Mouse (Mus musculus) splenic B cell, adult 2 months (primary cell): ENCODE measurements around the gene Krt32.

Experiments
- DNase-seq: peaks from one replicate; pipeline ENCODE4 v3.0.0-alpha.2; 2011; ENCODE audit warnings: low read depth, low spot score
- H3K27me3 ChIP-seq: 2 replicates; pipeline ENCODE4 v1.6.1; 2012; ENCODE audit warnings: mild to moderate bottlenecking, low read length, moderate library complexity, mixed read lengths; ENCODE audit not compliant: control insufficient read depth, poor library complexity, insufficient read depth, severe bottlenecking
- H3K36me3 ChIP-seq: 2 replicates; pipeline ENCODE4 v1.6.1; 2012; ENCODE audit warnings: mild to moderate bottlenecking, low read length, moderate library complexity, mixed read lengths; ENCODE audit not compliant: control insufficient read depth, poor library complexity, insufficient read depth, severe bottlenecking

Krt32 gene

DNA sequence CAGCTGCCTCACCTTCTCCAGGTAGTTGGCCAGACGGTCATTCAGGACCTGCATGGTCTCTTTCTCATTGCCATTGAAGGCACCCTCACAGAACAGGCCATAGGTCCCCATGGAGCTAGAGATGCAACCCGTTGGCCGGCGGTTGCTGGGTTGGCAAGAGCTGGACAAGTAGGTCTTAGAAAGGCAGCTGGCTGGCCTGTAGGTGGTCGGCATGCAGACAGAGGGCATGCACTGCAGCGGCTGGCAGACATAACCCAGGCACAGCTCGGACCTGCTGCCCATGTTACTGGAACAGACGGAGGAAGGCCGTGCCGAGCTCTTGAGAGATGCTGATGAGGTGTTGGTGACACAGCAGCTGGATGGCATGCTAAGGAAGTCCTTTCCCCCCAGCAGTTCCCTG is at the start of gene Krt32:
Gene Krt32, minus strand, starts transcription at position 366 of the 400 bp plus-strand sequence.
- no peak for DNase-seq
- H3K36me3 ChIP-seq: no peaks in the 10 kb centered on the region
- H3K27me3 ChIP-seq: no peaks in the 10 kb centered on the region

DNA sequence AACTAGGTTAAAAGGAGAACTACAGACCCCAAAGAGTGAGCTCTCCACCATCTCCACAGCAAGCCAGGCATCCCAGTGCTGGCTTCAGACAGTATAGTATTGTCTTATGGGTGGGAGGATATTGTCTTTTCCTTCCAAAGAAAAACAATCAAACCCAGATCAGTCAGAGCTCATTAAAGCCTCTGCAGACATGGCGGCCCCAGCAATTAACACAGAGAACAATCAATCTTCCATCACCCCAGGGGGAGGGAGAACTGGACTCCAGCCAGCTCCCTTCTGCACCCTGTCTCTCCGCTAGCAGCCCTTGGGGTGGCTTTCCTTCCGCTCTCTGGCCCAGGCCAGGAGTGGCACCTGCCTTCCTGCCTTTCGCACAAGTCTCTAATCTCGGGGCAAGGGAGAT is 49.7 kb upstream of the Krt32 start:
- DNase-seq: no peak
- H3K27me3 ChIP-seq: no peaks in the 10 kb centered on the region
- H3K36me3 ChIP-seq: no peaks in the 10 kb centered on the region

DNA sequence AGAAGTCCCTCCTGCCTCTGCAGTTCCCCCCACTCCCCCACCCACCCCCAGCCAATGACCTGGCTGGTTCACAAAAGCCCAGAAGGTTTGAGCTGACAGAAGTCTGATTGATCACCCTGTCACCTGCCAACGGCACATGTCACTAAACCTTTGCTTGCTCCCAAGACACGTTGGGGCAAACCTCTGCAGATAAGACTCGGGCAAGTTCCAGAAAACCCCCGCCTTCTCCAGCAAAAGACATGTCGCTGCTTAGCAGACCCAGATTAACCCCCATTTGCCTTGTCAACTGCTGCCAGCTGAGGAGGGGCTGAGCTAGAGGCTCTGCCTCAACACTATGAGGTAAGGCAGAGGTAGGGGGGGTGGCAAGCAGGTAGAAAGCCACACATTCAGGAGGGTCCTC is 48.5 kb upstream of the Krt32 start:
- no peak for DNase-seq
- Histone ChIP-seq H3K36me3 (no peaks in the 10 kb centered on the region), H3K27me3 (no peaks in the 10 kb centered on the region)

DNA sequence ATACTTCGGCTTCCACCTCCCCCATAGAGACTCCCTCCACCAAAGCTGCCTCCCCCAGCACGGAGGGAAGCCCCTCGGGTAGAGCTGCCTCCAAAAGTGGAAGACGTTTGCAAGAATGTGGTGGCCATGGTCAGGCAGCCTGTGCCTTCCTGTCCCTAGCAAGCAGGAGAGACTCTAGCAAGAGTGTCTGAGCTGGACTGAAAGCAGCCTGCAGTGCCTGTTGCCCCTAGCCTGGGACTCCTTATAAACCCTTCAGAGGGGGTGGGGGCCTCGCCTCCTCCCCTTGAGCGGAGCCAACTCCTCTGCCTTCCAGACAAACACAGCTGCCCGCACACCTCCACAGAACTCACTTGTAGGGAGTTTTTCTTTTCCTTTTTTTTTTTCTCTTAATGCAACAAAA is 47.7 kb upstream of the Krt32 start, which contains the start of gene Krt15:
Gene Krt15, minus strand, starts transcription at position 198 of the 400 bp plus-strand sequence.
- no peaks in the 10 kb centered on the region for H3K36me3 ChIP-seq
- no peak for DNase-seq
- no peaks in the 10 kb centered on the region for H3K27me3 ChIP-seq

DNA sequence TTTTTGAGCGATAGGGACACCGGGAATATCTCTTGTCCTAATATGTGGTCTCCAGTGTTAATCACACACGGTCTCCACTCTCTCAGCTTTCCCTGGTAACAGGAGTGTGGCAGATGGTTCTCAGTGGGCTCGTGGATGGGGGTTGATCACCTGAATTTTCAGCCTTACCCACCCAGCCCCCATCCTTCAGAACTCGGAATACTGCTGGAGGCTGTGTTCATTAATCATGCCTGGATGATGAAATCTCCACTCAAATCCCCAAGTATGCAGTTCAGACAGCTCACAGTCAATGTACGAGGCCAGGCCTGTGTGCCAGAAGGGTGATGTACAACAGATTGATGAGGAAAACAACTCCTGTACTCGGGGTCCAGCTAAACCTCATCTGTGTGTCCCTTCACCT is 36.9 kb upstream of the Krt32 start:
- no peak for DNase-seq
- H3K36me3 ChIP-seq: no peaks in the 10 kb centered on the region
- H3K27me3 ChIP-seq: no peaks in the 10 kb centered on the region

DNA sequence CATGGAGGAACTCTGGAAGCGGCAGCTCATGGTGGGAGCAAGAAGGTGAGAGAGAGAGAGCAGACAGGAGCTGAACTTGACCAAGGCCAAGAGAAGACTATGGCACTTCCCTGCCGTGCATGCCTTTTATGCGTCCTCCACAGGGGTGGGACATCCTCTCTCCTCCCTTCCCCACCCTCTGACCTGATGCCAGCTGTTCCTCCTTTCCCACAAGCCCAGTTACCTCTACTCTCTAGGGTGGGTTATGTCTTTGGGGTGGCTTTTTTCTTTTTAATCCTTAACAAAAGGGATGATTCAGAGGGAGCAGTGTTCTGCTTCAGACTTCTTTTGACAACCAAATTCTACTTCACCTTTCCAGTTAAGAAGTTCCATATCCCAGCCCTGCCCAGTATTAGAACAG is 33.4 kb upstream of the Krt32 start, which contains the start of gene Krt13:
Gene Krt13, minus strand, starts transcription at position 101 of the 400 bp plus-strand sequence.
- DNase-seq: no peak
- Histone ChIP-seq H3K27me3 (no peaks in the 10 kb centered on the region; the same call in 1 of the 2 replicates), H3K36me3 (no peaks in the 10 kb centered on the region)

DNA sequence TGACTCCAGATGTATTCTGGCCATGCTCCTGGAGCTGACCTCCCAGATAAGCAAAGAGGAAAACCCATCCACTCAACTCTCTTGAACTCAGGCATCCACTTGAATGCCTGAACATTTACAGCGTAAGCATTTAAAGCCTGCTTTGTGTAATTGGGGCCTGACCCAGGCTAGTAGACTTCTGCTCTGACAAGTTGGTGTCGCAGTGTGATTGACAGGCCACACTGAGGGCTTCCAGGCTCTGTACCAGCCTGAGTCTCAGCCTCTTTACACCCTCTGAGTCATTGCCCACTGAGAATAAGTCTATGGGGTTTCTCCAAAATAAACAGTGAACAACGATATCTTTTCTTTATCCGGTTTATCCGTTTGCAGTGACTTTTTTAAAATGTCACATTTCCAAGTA is 32.3 kb upstream of the Krt32 start:
- no peak for DNase-seq
- no peaks in the 10 kb centered on the region; the same call in 1 of the 2 replicates for H3K27me3 ChIP-seq
- H3K36me3 ChIP-seq: no peaks in the 10 kb centered on the region

DNA sequence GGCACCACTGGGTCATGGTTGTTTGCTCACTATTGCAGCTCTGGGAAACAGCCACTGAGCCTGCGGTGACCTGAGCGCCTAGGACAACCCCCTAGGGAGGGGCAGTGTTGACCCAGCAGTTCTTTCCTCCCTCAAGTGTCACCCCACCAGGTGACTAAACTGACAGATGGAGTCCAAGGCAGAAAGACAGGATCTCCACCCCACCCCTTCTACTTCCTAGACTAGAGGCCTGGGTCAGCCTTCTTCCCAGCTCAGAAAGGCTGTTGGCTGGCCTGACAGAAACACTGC is 25.7 kb upstream of the Krt32 start:
- no peak for DNase-seq
- Histone ChIP-seq H3K27me3 (no peaks in the 10 kb centered on the region; the same call in 1 of the 2 replicates), H3K36me3 (no peaks in the 10 kb centered on the region)

DNA sequence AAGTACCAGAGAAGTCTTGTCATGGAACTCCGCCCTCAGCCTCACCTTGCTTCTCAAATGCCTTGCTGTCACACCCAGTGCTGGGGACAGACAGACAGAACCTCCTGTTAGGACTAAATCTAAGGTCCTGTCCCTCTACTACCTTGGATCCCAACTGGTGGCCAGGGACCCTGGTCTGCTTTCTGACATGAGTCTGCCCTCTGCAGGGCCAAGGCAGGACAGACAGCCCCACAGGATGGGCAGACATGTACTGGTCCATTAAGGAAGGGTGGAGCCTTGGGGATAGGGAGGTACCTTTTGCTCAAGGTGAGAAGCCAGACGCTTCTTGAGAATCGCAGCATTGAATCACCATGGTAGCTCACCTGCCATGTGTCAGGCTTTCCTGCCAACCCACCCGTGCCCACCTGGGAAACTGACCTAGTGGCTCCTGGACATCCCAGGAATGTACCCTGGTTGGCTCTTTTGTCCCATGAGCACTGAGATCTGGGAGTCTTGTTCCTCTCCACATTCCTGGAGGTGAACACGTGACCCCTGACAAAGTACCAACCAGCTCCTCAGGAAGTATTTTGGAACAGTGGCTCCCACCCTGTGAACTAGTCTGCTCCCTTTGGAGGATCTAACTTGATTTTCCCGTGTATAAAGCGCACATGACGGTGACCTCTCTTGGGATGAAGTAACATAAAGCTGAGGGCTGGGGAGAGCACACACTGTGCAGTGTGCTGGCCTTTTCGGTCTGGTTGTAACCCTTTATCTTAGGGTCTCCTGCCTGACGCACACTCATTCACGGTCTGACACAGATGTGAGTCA is 25.1 kb upstream of the Krt32 start:
- Histone ChIP-seq H3K36me3 (no peaks in the 10 kb centered on the region), H3K27me3 (no peaks in the 10 kb centered on the region; the same call in 1 of the 2 replicates)
- DNase-seq: no peak

DNA sequence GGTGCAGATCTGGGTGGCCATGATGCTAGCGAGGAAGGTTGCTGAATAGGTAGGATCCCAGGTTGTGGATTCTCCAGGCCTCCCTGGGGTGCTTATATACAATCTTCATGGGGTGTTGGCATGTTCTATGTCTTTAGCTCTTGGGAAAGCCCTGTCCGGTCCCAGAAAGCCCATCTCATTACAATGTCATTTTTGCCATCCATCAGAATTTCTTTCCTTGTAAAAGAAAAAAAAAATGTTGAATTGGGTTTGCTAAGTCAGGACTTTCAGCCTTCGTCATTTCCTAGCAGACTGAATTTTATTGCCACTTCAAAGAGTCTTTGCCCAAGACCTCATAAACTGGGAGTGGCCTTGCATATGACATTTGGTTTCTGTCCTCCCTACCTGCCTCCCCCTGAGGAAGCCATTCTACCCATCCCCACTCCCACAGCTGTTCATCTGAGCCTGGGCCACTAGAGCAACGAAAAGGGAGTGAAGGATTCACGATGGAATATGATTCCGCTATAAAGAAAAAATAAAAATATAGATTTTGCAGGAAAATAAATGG is 17.6 kb upstream of the Krt32 start, which contains the start of gene Krt36:
Gene Krt36, minus strand, starts transcription at position 51 of the 547 bp plus-strand sequence.
- Histone ChIP-seq H3K36me3 (no peaks in the 10 kb centered on the region), H3K27me3 (no peaks in the 10 kb centered on the region)
- no peak for DNase-seq

DNA sequence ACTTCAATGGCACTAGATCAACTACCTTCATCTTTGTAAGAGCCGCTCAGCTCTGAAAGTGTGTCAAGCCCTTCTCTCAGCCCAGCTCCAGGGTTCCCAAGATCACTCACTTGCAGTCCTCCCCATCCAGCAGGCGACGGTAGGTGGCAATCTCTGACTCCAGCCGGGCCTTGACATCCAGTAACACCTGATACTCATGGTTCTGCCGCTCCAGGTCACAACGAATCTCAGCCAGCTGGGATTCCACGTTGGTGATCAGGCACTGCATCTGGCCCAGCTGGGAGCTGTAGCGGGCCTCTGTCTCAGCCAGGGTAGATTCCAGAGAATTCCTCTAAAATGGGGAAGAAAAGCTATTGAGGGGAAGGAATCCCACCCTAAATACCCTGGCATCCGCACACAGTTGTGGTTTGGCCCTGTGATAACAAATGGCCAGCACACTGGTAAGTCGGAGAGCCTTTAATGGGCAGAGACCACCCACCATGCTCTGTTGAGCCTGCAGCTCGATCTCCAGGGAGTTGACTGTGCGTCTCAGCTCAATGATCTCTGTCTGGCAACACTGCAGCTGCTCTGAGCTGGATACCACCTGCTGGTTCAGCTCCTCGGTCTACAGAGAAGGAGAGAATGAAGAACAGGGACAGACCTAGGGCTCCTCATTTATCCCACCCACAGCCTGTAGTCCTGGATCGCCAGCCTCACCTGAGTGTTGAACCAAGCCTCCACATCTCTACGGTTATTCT is 14.8 kb upstream of the Krt32 start:
- Histone ChIP-seq H3K36me3 (no peaks in the 10 kb centered on the region), H3K27me3 (no peaks in the 10 kb centered on the region)
- no peak for DNase-seq

DNA sequence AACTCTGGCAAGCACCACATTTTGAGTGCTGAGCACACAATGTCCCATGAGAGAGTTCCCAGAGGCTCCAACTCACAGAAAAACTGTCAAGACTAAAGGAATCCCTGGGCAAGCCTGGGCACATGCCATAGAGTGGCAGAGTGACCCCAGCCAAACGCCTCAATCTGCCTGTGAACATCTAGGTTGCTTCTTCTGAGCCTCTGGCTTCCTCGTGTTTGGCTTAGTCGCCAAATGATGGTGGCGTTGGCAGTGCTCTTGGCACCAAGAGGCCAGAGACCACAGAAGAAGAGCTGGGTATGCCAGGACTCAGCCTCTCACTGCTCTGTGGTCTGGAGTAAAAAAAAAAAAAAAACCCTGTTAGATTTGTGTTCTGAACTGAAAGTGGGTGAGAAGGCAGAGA is 12.4 kb upstream of the Krt32 start:
- H3K36me3 ChIP-seq: no peaks in the 10 kb centered on the region
- no peaks in the 10 kb centered on the region for H3K27me3 ChIP-seq
- DNase-seq: no peak

DNA sequence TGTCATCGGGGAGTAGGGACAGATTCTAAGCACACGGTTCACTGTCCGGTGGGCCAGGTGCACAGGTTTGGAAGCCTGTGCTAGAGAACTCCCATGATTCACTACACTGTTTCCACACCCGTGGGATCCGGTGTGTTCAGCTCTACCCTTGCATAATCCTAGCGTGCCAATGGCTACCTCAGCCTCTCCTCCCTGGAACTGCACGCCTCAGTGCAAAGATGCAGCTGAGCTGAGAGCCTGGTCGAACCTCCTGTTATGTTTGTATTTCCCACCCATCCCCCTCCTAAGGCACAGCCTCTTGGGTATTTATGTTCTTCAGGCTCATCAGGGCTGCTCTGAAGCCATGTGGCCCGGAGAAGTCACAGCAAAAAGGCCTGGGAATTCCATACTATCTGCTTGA is 9.8 kb upstream of the Krt32 start:
- H3K36me3 ChIP-seq: no peaks in the 10 kb centered on the region
- H3K27me3 ChIP-seq: no peaks in the 10 kb centered on the region
- DNase-seq: no peak

DNA sequence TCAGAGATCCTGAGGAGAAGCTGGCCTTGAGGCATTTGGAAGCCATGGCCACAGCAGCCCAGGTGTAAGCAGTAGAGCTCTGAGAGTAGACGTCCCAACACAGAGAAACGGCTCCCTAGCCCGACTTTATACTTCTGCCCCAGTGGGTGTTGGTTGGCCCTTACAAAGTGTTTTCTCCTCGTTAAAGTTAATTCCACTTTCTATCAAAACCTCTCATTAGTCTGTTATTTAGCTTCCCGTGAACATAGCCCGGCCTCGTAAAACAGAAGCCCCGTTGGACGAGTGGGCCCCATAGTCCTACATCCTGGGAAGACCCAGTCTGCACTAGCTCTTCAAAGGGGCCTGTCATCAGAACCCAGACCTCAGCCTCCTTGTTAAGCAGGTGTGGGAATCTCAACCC is 8.1 kb upstream of the Krt32 start, which contains the start of gene Krt35:
Gene Krt35, minus strand, starts transcription at position 101 of the 400 bp plus-strand sequence.
- Histone ChIP-seq H3K27me3 (no peaks in the 10 kb centered on the region), H3K36me3 (no peaks in the 10 kb centered on the region)
- no peak for DNase-seq

DNA sequence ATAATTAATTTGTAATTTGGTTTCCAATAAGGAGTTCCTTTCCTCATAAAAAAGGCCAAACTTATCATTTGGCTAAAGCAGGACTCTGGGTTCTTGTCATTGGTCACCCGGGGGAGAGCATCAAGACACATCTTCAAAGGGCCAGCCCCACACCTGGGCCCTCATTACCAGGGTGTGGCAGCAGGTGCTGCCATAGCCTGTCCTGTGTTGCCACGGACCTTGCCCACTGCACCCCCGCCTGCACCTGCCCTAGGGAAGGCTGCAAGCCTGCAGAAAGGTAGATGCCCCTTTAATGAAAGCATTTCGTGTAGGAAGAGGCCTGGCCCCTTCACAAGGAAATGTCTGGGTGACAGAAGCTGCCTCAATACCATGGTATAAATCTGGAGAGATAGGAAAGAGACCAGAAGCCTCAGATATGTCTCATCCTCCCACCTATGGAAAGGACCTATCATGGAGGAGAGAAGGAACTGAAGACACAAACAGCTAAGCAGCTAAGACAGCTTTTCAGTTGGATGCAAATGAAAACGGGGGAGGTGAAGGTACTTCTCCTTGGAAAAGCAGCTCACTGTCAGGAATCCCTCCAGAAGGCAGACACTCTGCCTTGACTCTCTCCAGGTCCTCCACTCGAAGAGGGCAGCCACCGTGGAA is 476 bp upstream of the Krt32 start:
- H3K27me3 ChIP-seq: no peaks in the 10 kb centered on the region
- DNase-seq: no peak
- no peaks in the 10 kb centered on the region for H3K36me3 ChIP-seq
